Mouse (Mus musculus) heart, postnatal 4 days (tissue): ENCODE results near the gene Klra3. TPM values are rescaled to one million over a fixed set of nuclear protein-coding genes. Genes with fewer than 3 reads are reported as not detected.
"Not testable (repeated sequence)": the region's sequence is repeated elsewhere in the genome, so short reads cannot be mapped to it uniquely, and the experiment has no call there.

Source experiments
- DNase-seq: peaks from one replicate; pipeline ENCODE4 v3.0.0; 2021
- total RNA-seq, 2 experiments: library from RNA; stranded (reverse); gene quantifications; 2 replicates each; pipeline ENCODE4 v1.2.3; 2021

The Klra3 gene
- total RNA-seq = not detected

GRCm38 (mm10) chr6:130337411-130337810, at the start of gene Klra3:
Gene Klra3, minus strand, starts transcription at chr6:130337574.
- DNase-seq = no peak

- DNase-seq = no peak
Measured at GRCm38 (mm10) chr6:130386750-130387149, 49.4 kb upstream of the Klra3 start, which contains the start of gene Klra1. Gene Klra1, minus strand, starts transcription at chr6:130386874.

GRCm38 (mm10) chr6:130385803-130386202, 48.4 kb upstream of the Klra3 start:
- no peak for DNase-seq

GRCm38 (mm10) chr6:130382375-130382774, 45.0 kb upstream of the Klra3 start:
- DNase-seq = no peak

GRCm38 (mm10) chr6:130345381-130345780, 8.0 kb upstream of the Klra3 start:
- DNase-seq = not testable (repeated sequence)

- DNase-seq = not testable (repeated sequence)
Measured at GRCm38 (mm10) chr6:130341973-130342372, 4.6 kb upstream of the Klra3 start.

- no peak for DNase-seq
Measured at GRCm38 (mm10) chr6:130287984-130288649, 49.3 kb downstream of the Klra3 start.

GRCm38 (mm10) chr6:130281828-130282227, 55.5 kb downstream of the Klra3 start, which contains the start of gene Klra10:
Gene Klra10, minus strand, starts transcription at chr6:130281928.
- not testable (repeated sequence) for DNase-seq

Other genes starting within 250 kb of the Klra3 start
- not detected for gene Klra8, start 207.7 kb downstream of the Klra3 start, total RNA-seq
- gene Klra9, start 144.5 kb downstream of the Klra3 start, total RNA-seq = not detected
- not detected for gene Klra7, start 104.3 kb downstream of the Klra3 start, total RNA-seq
- gene Klra10, start 55.6 kb downstream of the Klra3 start, total RNA-seq = not detected
- not detected for gene Klra1, start 49.3 kb upstream of the Klra3 start, total RNA-seq